Mouse (Mus musculus): ENCODE measurements around the gene Gm38392. TPM values are rescaled to one million over a fixed set of nuclear protein-coding genes. Genes with fewer than 3 reads are reported as not detected.
A peak's percentile ranks its signal among the peaks of the same experiment; 100 is the strongest.
"Not testable (repeated sequence)": the region's sequence is repeated elsewhere in the genome, so short reads cannot be mapped to it uniquely, and the experiment has no call there.

The Gm38392 gene
- polyA plus RNA-seq, 1 experiment from 2014 or later = 0.35 TPM

DNA sequence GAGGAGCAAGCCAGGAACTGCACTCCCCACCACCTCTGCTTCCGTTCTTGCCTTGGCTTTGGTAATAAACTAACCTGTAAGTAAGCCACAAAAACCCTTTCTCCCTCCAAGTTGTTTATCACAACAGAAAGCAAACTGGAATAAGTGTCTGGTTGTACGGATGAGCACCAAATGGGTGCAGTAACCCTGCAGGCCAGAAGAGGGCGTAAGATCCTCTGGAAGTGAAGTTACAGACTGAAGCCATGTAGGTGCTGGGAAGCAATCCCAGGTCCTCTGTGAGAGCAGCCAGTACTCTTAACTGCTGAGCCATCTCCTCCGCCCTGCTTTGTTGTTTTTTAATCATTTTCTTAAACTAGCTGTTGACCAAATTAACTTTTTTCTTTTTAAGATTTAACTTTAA is 13.0 kb downstream of the Gm38392 start:
- Histone ChIP-seq H3K4me2 (no peak overlapping the region), H3K9ac (no peak overlapping the region)

DNA sequence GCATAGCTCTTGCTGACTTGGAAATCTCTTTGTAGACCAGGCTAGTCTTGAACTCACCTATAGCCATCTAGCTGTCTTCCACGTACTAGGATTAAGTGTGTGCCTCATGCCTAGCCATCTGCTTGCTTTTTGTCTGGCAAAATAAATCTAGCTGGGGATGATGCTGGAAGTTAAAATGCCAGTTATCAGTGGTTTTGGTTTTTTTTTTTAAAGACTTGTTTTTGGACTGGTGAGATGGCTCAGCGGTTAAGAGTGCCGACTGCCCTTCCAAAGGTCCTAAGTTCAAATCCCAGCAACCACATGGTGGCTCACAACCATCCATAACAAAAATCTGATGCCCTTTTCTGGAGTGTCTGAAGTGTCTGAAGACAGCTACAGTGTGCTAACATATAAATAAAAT is 15.2 kb downstream of the Gm38392 start:
- ATAC-seq (ENCODE audit: insufficient read depth, low FRiP score, low read depth) = no peak
- Histone ChIP-seq H3K27me3 (replicated peaks) (no peaks in the 10 kb centered on the region), H3K9ac (no peak overlapping the region), H3K27ac (no peak overlapping the region), H3K9me3 (no peaks in the 10 kb centered on the region), H3K36me3 (no peaks in the 10 kb centered on the region), H3K4me2 (no peak overlapping the region), H3K4me3 (replicated peaks) (no peak overlapping the region), H3K4me1 (no peaks in the 10 kb centered on the region)
- WGBS = 90% methylated on average over 3 of the region's 3 CpGs

More for the DNA sequence above, 13.0 kb downstream of the Gm38392 start:
- Histone ChIP-seq H3K4me1 (no peaks in the 10 kb centered on the region), H3K27ac (no peak overlapping the region), H3K9me3 (no peaks in the 10 kb centered on the region), H3K36me3 (no peaks in the 10 kb centered on the region), H3K27me3 (replicated peaks) (no peaks in the 10 kb centered on the region), H3K4me3 (replicated peaks) (no peak overlapping the region)
- no peak for ATAC-seq (ENCODE audit: insufficient read depth, low FRiP score, low read depth)
- 90% methylated on average over 4 of the region's 4 CpGs for WGBS

DNA sequence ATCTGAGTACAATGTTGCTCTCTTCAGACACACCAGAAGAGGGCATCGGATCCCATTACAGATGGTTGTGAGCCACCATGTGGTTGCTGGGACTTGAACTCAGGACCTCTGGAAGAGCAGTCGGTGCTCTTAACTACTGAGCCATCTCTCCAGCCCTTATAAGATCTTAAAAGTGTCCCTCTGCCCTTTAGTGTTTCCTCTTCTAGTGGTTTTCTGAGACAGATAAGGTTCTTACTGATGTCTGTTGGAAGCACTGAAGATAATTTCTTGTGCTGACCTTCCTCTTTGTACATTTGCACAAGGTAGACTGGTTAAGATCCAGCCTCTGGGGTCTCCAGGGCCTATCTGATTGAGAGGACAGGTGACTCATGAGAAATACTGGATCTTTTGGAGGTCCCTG is 15.7 kb downstream of the Gm38392 start:
- not testable (repeated sequence) for H3K36me3 ChIP-seq; H3K9me3 ChIP-seq; ATAC-seq (ENCODE audit: insufficient read depth, low FRiP score, low read depth); H3K27me3 ChIP-seq (replicated peaks); H3K4me1 ChIP-seq; H3K9ac ChIP-seq; H3K4me3 ChIP-seq (replicated peaks); H3K4me2 ChIP-seq; H3K27ac ChIP-seq
- WGBS = 86% methylated on average over 2 of the region's 2 CpGs

DNA sequence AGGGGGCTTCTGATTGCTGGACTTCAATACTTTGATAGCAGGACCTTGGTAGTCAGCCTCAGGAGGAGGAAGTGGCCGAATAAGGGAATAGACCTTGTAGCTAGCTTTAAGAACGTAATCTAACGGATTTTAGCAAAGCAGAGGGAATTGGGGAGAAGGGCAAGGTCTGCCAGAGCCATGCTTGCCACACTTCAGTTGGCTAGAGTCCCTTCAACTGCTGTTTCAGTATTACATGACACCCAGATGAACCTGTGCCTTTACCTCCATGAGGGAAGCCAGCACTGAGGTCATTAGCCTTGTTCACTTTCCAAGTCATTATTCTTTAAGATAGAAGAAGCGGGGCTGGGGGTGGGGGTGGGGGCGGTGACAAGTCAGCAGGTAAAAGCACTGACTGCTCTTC is 18.0 kb downstream of the Gm38392 start:
- H3K4me1 ChIP-seq = no peaks in the 10 kb centered on the region
- no peak overlapping the region for H3K27ac ChIP-seq
- no peak overlapping the region for H3K4me3 ChIP-seq (replicated peaks)
- no peaks in the 10 kb centered on the region for H3K36me3 ChIP-seq
- H3K9ac ChIP-seq = no peak overlapping the region
- no peaks in the 10 kb centered on the region for H3K27me3 ChIP-seq (replicated peaks)
- 83% methylated on average over 5 of the region's 5 CpGs for WGBS
- no peaks in the 10 kb centered on the region for H3K9me3 ChIP-seq
- no peak for ATAC-seq (ENCODE audit: insufficient read depth, low FRiP score, low read depth)
- no peak overlapping the region for H3K4me2 ChIP-seq

DNA sequence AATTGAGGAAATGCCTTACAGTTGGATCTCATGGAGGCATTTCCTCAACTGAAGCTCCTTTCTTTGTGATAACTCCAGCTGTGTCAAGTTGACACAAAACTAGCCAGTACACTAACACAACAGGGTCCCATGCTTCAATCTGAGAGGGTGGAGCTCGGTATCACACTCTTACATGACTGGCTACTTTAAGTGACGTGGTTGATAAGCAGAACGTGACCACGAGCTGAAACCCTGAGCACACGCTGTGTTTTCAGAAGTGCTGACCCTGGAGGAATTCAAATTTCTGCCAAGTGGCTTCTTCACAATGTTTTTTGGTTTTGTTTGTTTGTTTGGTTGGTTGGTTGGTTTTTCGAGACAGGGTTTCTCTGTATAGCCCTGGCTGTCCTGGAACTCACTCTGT is 19.0 kb downstream of the Gm38392 start:
- H3K4me1 ChIP-seq; H3K36me3 ChIP-seq; H3K27me3 ChIP-seq (replicated peaks); H3K4me2 ChIP-seq; H3K9me3 ChIP-seq; H3K4me3 ChIP-seq (replicated peaks); H3K9ac ChIP-seq; ATAC-seq (ENCODE audit: insufficient read depth, low FRiP score, low read depth); H3K27ac ChIP-seq: not testable (repeated sequence)
- 79% methylated on average over 6 of the region's 6 CpGs for WGBS

DNA sequence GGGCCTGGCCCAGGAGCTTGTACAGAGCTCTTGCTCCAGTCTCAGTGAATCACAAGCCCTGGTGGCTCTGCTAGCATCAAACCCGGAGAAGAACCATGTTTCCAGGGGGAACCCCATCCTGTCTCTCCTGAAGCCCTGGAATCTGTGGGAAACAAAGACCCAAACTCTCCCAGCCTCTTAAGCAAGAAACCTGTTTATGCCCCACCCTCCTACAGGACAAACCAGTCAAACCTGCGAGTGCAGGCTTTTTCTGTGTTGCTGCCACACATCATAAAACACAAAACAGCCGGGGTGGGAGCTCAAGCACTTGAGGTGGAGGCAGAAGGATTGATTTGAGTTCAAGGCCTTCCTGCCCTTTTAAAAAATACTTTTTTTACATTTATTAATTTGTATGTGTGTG is 24.7 kb downstream of the Gm38392 start:
- no peaks in the 10 kb centered on the region for H3K36me3 ChIP-seq
- no peaks in the 10 kb centered on the region for H3K27me3 ChIP-seq (replicated peaks)
- H3K9ac ChIP-seq = no peak overlapping the region
- H3K4me1 ChIP-seq = no peaks in the 10 kb centered on the region
- no peak for ATAC-seq (ENCODE audit: insufficient read depth, low FRiP score, low read depth)
- no peaks in the 10 kb centered on the region for H3K9me3 ChIP-seq
- H3K4me3 ChIP-seq (replicated peaks) = no peak overlapping the region
- H3K27ac ChIP-seq = no peak overlapping the region
- H3K4me2 ChIP-seq = no peak overlapping the region
- WGBS = 56% methylated on average over 3 of the region's 3 CpGs

DNA sequence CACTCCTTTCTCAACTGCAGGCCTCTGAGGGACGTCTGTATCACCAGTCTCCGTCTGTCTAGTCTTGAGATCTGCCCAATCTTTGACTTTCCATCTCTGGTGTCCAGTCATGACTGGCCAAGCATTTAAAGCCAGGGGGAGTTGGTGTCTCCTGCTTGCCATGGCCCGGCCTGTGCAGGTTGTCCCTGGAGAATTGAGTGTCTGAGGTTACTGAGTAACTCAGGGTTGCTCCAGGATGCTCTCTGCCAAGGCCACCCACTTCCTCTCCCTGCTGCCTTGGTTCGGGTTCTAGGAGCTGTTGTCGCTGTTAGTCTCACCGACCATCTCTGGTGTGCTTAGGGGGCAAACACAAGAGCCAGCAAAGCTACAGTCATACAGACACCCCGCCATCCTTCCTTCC is 30.6 kb downstream of the Gm38392 start:
- ATAC-seq (ENCODE audit: insufficient read depth, low FRiP score, low read depth) = no peak
- Histone ChIP-seq H3K9ac (no peak overlapping the region), H3K9me3 (no peaks in the 10 kb centered on the region), H3K36me3 (no peaks in the 10 kb centered on the region), H3K4me1 (peaks cover 8% of the 10 kb centered on the region), H3K27ac (no peak overlapping the region), H3K4me3 (replicated peaks) (no peak overlapping the region), H3K27me3 (replicated peaks) (peaks cover 14% of the 10 kb centered on the region), H3K4me2 (no peak overlapping the region)
- WGBS = 64% methylated on average over 7 of the region's 7 CpGs

DNA sequence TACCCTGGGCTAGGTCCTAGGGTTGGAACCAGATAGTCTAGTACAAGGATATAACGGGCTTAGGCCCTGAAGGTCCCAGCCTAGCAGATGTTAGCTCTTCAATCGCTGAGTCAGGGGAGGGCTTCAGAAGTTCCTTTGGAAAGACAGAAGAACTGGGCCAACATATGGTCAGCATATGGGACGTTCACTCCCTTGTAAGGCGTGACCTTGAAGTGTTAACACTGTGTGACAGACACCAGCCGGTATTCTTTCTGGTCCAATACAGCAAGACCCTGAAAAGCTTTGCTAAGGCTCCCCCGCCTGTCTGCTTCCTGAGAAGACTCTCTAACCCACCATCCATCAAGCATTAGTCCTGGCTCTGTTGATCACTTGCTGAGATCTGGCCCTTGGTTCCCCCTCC is 31.1 kb downstream of the Gm38392 start:
- ATAC-seq (ENCODE audit: insufficient read depth, low FRiP score, low read depth) = peak; percentile 61; the same call in 1 of the 2 replicates
- WGBS = 53% methylated on average over 6 of the region's 6 CpGs
- Histone ChIP-seq H3K9ac (no peak overlapping the region), H3K36me3 (no peaks in the 10 kb centered on the region), H3K4me3 (replicated peaks) (no peak overlapping the region), H3K4me1 (peaks cover 8% of the 10 kb centered on the region), H3K9me3 (no peaks in the 10 kb centered on the region), H3K4me2 (no peak overlapping the region), H3K27ac (no peak overlapping the region), H3K27me3 (replicated peaks) (peaks cover 14% of the 10 kb centered on the region)

DNA sequence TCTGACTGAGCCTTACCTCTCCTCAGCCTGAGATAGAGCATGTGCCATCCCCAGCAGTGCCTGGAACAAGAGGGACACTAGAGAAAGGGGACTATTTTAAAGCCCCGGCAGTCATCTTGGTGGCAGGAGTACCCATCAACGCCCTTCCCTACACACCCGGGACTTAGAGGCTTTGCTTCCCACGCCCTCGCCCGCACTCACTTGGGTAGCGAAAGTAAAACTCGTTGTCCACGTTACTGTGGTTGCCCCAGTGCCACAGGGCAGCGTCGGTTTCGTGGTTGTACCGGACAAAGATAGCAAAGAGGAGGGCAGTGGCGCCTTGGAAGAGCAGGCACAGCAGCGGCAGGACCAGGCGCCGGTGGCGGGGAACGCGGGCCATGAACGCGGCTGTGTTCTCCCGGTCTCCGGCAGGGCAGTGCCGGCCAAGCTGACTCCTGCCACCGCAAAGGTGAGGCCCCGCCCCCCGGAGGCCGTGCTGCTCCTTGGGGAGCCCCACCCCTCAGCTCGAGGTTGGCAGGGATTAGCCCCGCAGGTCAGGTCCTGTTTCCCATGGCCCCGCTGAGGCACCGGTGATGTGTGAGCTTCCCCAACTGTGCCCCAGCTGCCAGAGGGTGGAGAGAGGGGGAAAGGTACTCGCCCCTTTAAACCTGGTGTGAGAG is 32.6 kb downstream of the Gm38392 start, which contains the start of gene Rhbg:
Rhbg (minus strand) TSS at position 442 of the 659 bp plus-strand sequence.
- H3K36me3 ChIP-seq = no peaks in the 10 kb centered on the region
- no peaks in the 10 kb centered on the region for H3K9me3 ChIP-seq
- peaks cover 8% of the 10 kb centered on the region for H3K4me1 ChIP-seq
- H3K9ac ChIP-seq = peak within 1 kb of the TSS; percentile 20; the same call in 1 of the 2 replicates
- peak within 1 kb of the TSS; percentile 68 for H3K4me2 ChIP-seq
- H3K27ac ChIP-seq = no peak within 1 kb of the TSS
- H3K4me3 ChIP-seq (replicated peaks) = peak within 1 kb of the TSS; percentile 41
- peaks cover 14% of the 10 kb centered on the region for H3K27me3 ChIP-seq (replicated peaks)
- WGBS = 2% methylated on average over 34 of the region's 34 CpGs
- peak; percentile 61; the same call in 1 of the 2 replicates for ATAC-seq (ENCODE audit: insufficient read depth, low FRiP score, low read depth)

DNA sequence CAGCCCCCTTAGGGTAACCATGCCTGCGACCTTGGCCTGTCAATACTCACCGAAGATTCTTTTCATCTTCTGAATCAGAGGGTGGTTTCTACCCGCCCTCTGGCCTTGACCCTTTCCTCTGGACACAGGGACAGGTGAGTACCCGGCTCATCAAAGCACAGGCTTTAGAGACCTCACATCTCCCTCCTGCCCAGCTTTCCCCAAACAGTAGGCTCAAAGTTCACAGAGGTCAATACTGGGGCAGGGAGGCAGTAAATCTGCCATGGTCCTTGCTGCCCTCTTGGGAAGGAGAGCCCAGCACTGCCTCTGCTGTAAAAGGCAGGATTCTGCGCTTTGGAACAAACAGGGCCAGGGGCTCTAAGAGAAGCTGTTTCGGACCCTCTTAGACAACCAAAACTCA is 34.3 kb downstream of the Gm38392 start:
- peaks cover 8% of the 10 kb centered on the region for H3K4me1 ChIP-seq
- H3K4me2 ChIP-seq = no peak overlapping the region
- no peaks in the 10 kb centered on the region for H3K9me3 ChIP-seq
- H3K9ac ChIP-seq = no peak overlapping the region
- no peak overlapping the region for H3K27ac ChIP-seq
- H3K4me3 ChIP-seq (replicated peaks) = no peak overlapping the region
- ATAC-seq (ENCODE audit: insufficient read depth, low FRiP score, low read depth) = no peak
- no peaks in the 10 kb centered on the region for H3K36me3 ChIP-seq
- peaks cover 14% of the 10 kb centered on the region for H3K27me3 ChIP-seq (replicated peaks)
- WGBS = 67% methylated on average over 6 of the region's 6 CpGs

DNA sequence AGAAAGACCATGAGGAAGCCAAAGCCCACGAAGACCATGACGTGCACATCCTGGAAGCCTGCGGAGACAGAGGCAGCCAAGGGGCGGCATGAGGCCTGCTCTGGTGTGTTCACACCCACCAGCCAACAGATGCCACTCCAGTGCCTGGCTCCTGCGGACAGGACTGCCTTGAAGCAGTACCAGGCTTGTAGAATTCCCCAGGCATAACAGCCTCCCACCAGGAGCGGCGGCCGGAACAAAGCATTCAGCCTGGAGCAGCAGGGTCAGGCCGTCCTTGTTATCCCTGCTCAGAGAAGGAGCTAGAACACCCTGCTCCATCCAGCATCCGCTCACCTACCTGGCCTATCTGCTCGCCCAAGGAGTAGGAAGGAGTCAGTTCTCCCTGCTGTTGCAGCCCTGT is 38.6 kb downstream of the Gm38392 start:
- no peak overlapping the region for H3K4me3 ChIP-seq (replicated peaks)
- H3K9ac ChIP-seq = no peak overlapping the region
- no peaks in the 10 kb centered on the region for H3K36me3 ChIP-seq
- WGBS = 80% methylated on average over 11 of the region's 11 CpGs
- H3K9me3 ChIP-seq = no peaks in the 10 kb centered on the region
- H3K4me1 ChIP-seq = no peaks in the 10 kb centered on the region
- H3K4me2 ChIP-seq = no peak overlapping the region
- ATAC-seq (ENCODE audit: insufficient read depth, low FRiP score, low read depth) = no peak
- H3K27ac ChIP-seq = no peak overlapping the region
- peaks cover 10% of the 10 kb centered on the region for H3K27me3 ChIP-seq (replicated peaks)

DNA sequence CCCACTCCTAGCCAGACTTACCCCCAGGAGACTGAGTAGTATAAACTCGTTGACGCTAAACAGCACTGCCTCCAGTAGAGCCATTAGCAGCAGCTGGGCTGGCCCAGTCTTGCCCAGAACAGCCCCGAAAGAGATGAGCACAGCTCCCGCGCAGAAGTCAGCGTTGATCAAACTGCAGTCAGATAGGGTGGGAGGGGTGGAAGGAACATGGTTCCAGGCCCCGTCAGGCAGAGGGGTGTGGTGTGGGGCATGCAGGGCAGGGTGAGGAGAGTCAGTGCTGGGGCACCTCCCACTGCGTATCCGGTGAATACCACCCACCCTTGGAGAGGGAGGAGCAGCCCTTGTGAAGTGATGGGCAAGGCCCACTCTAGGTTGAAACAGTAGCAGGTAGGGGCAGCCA is 39.3 kb downstream of the Gm38392 start:
- Histone ChIP-seq H3K4me2 (no peak overlapping the region), H3K9ac (no peak overlapping the region), H3K4me3 (replicated peaks) (no peak overlapping the region), H3K4me1 (no peaks in the 10 kb centered on the region), H3K9me3 (no peaks in the 10 kb centered on the region), H3K36me3 (no peaks in the 10 kb centered on the region), H3K27ac (no peak overlapping the region), H3K27me3 (replicated peaks) (peaks cover 14% of the 10 kb centered on the region)
- WGBS = 46% methylated on average over 9 of the region's 9 CpGs
- ATAC-seq (ENCODE audit: insufficient read depth, low FRiP score, low read depth) = peak; percentile 41; the same call in 1 of the 2 replicates

DNA sequence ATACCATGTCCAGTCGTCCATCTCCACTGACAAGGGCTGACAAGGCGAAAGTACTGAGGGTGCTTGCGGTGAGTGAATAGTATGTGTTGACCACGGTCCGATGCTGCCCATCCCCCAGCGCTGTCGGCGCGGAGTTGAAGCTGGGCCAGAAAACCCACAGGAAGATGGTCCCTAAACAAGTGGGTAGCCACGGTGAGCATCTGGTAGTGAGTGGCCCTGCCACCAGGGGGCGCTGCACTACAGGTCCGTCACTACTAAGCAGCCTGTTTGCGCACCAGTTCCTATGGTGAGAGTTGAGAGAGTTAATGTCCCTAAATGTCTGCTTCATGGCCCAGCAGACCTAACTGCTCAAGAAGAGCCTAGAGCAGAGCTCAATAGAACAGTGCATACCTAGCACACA is 41.2 kb downstream of the Gm38392 start:
- no peaks in the 10 kb centered on the region for H3K36me3 ChIP-seq
- no peak overlapping the region for H3K9ac ChIP-seq
- 0 out of 2 replicates have a peak, but pooled peaks cover 4% of the 10 kb centered on the region for H3K4me1 ChIP-seq
- H3K9me3 ChIP-seq = no peaks in the 10 kb centered on the region
- WGBS = 23% methylated on average over 13 of the region's 13 CpGs
- no peak overlapping the region for H3K4me3 ChIP-seq (replicated peaks)
- ATAC-seq (ENCODE audit: insufficient read depth, low FRiP score, low read depth) = no peak
- no peak overlapping the region for H3K4me2 ChIP-seq
- H3K27me3 ChIP-seq (replicated peaks) = peaks cover 32% of the 10 kb centered on the region
- no peak overlapping the region for H3K27ac ChIP-seq
